Mouse (Mus musculus): ENCODE results near the gene Rtn4rl1.

- no peak for TF ChIP-seq CTCF (IDR thresholded peaks at IDR 0.05; ENCODE audit: borderline replicate concordance, insufficient read depth, low read depth, low read length)
- TF ChIP-seq POLR2A (IDR thresholded peaks at IDR 0.05; ENCODE audit: borderline replicate concordance, insufficient read depth, low read length) = no peak
These were observed 32.6 kb upstream of the Rtn4rl1 start for GRCm38 (mm10) chr11:75160954-75161353.

Measured in cerebellum, adult 2 months (tissue).